Comparison of ENCODE assay signal across 9 mouse cellular contexts in the genomic region with DNA sequence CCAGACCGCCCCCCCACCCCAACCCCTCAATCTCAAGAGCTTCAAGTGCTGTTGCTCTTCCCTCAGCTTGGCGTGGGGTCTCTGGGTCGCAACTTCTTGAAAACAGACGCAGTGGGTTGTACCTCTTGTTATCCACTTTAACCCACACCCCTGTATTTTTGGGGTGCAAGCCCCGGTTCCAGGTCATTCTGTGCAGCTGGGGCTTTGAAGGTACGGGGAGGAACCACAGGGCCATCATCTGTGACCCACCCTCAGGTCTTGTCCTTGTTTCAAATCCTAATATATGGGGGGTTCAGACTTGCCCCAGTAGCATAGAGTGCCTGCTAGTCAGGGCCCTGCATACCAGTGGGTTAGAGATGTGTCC. TPM values are rescaled to one million over a fixed set of nuclear protein-coding genes. Genes with fewer than 3 reads are reported as not detected.
A peak's percentile ranks its signal among the peaks of the same experiment; 100 is the strongest.
DNase-seq lines count a peak whose midpoint lies in the region; ATAC-seq lines count a peak whose summit lies in the region.
"Had no signal": no experiment of that assay in that cellular context is flagged by ENCODE, and none has a peak within 500 bp of the region (broad histone marks: within the 10 kb centered on the region; RNA-seq: fewer than 3 reads in every experiment).

No protein-coding gene starts in this region.

- ATAC-seq in heart, embryonic 13.5 days (ENCODE audit: extremely low read depth, insufficient number of reproducible peaks, low FRiP score, low TSS enrichment) = no peak
- no peak for ATAC-seq in embryonic facial prominence, embryonic 13.5 days (ENCODE audit: insufficient number of reproducible peaks, insufficient read depth, low FRiP score, low TSS enrichment, low read depth)
- no peak for ATAC-seq in hindbrain, embryonic 15.5 days (ENCODE audit: low FRiP score, low read depth)
- no peak for ATAC-seq in midbrain, embryonic 13.5 days

- peaks cover 7% of the 10 kb centered on the region; the same call in 1 of the 2 replicates for H3K27me3 ChIP-seq in heart, embryonic 13.5 days (replicated peaks)
- H3K27me3 ChIP-seq in embryonic facial prominence, embryonic 13.5 days = no peaks in the 10 kb centered on the region
- no peaks in the 10 kb centered on the region for H3K27me3 ChIP-seq in hindbrain, embryonic 15.5 days
- no peaks in the 10 kb centered on the region for H3K27me3 ChIP-seq in midbrain, embryonic 13.5 days

- DNase-seq in heart, postnatal 4 days = no peak
- no peak for DNase-seq in spleen, postnatal 4 days (ENCODE audit: low spot score in 2 of 2)
- no peak for DNase-seq in spleen, adult 18-20 months
- DNase-seq in layer of hippocampus, adult 8-10 months (ENCODE audit: low spot score in 2 of 2) = no peak
- DNase-seq: lung, postnatal 36 days had no signal

- H3K9me3 ChIP-seq in heart, embryonic 13.5 days = no peaks in the 10 kb centered on the region
- no peaks in the 10 kb centered on the region for H3K9me3 ChIP-seq in embryonic facial prominence, embryonic 13.5 days
- H3K9me3 ChIP-seq in hindbrain, embryonic 15.5 days = no peaks in the 10 kb centered on the region
- H3K9me3 ChIP-seq in midbrain, embryonic 13.5 days = no peaks in the 10 kb centered on the region

- H3K36me3 ChIP-seq in heart, embryonic 13.5 days = no peaks in the 10 kb centered on the region
- no peaks in the 10 kb centered on the region for H3K36me3 ChIP-seq in embryonic facial prominence, embryonic 13.5 days
- H3K36me3 ChIP-seq in hindbrain, embryonic 15.5 days = no peaks in the 10 kb centered on the region
- no peaks in the 10 kb centered on the region for H3K36me3 ChIP-seq in midbrain, embryonic 13.5 days

- WGBS in heart, embryonic 13.5 days = 14% methylated on average over 6 of the region's 6 CpGs
- WGBS in embryonic facial prominence, embryonic 13.5 days = 20% methylated on average over 6 of the region's 6 CpGs
- 9% methylated on average over 6 of the region's 6 CpGs for WGBS in hindbrain, embryonic 15.5 days
- WGBS in midbrain, embryonic 13.5 days = 11% methylated on average over 6 of the region's 6 CpGs

- H3K9ac ChIP-seq in heart, embryonic 13.5 days = peak overlapping the region; percentile 78
- peak overlapping the region; percentile 59 for H3K9ac ChIP-seq in embryonic facial prominence, embryonic 13.5 days
- H3K9ac ChIP-seq in hindbrain, embryonic 15.5 days = peak overlapping the region; percentile 47
- peak overlapping the region; percentile 52 for H3K9ac ChIP-seq in midbrain, embryonic 13.5 days (replicated peaks)

- peak overlapping the region; percentile 73 for H3K4me2 ChIP-seq in heart, embryonic 13.5 days
- H3K4me2 ChIP-seq in embryonic facial prominence, embryonic 13.5 days = peak overlapping the region; percentile 59
- peak overlapping the region; percentile 59 for H3K4me2 ChIP-seq in hindbrain, embryonic 15.5 days
- peak overlapping the region; percentile 59 for H3K4me2 ChIP-seq in midbrain, embryonic 13.5 days (replicated peaks)

- peak overlapping the region; percentile 49 for H3K4me3 ChIP-seq in heart, embryonic 13.5 days
- peak overlapping the region; percentile 36 for H3K4me3 ChIP-seq in embryonic facial prominence, embryonic 13.5 days
- peak overlapping the region; percentile 41 for H3K4me3 ChIP-seq in hindbrain, embryonic 15.5 days
- peak overlapping the region; percentile 40 for H3K4me3 ChIP-seq in midbrain, embryonic 13.5 days (replicated peaks)

- H3K4me1 ChIP-seq in heart, embryonic 13.5 days = peaks cover 86% of the 10 kb centered on the region
- H3K4me1 ChIP-seq in embryonic facial prominence, embryonic 13.5 days = peaks cover 95% of the 10 kb centered on the region
- H3K4me1 ChIP-seq in hindbrain, embryonic 15.5 days (replicated peaks) = peaks cover 95% of the 10 kb centered on the region
- peaks cover 88% of the 10 kb centered on the region for H3K4me1 ChIP-seq in midbrain, embryonic 13.5 days (replicated peaks)

- no peak overlapping the region for H3K27ac ChIP-seq in heart, embryonic 13.5 days (replicated peaks)
- peak overlapping the region; percentile 16; the same call in 1 of the 2 replicates for H3K27ac ChIP-seq in embryonic facial prominence, embryonic 13.5 days
- H3K27ac ChIP-seq in hindbrain, embryonic 15.5 days (replicated peaks) = peak overlapping the region; percentile 64
- peak overlapping the region; percentile 69 for H3K27ac ChIP-seq in midbrain, embryonic 13.5 days

RNA-seq across cellular contexts. Expression of gene Dlg4, which starts 7.4 kb away (rescaled TPM):
- 4.7 and 5.1 TPM in 2 replicates for polyA plus RNA-seq in heart, embryonic 13.5 days (2015; fragmentation: Nextera tagmentation; extraction: Ambion mirVana)
- total RNA-seq in heart, postnatal 4 days (2021) = 10 to 100 TPM; 13.2 to 15.5 TPM
- 13.1 and 13.5 TPM in 2 replicates for polyA plus RNA-seq in embryonic facial prominence, embryonic 13.5 days (2015; fragmentation: Nextera tagmentation; extraction: Ambion mirVana)
- polyA plus RNA-seq in hindbrain, embryonic 15.5 days (2015; fragmentation: Nextera tagmentation; extraction: Ambion mirVana) = 23.8 and 24.1 TPM in 2 replicates
- 34.9 and 37.2 TPM in 2 replicates for polyA plus RNA-seq in midbrain, embryonic 13.5 days (2015; fragmentation: Nextera tagmentation; extraction: Ambion mirVana)
- total RNA-seq in layer of hippocampus, adult 8-10 months (2022) = 100 to 1,000 TPM; 730 to 858 (median 789) TPM

RNA-seq across cellular contexts. Expression of gene Acadvl, which starts 8.9 kb away (rescaled TPM):
- 131 and 140 TPM in 2 replicates for polyA plus RNA-seq in heart, embryonic 13.5 days (2015; fragmentation: Nextera tagmentation; extraction: Ambion mirVana)
- total RNA-seq in heart, postnatal 4 days (2021) = 100 to 1,000 TPM; 862 to 957 TPM
- 78.2 and 82.3 TPM in 2 replicates for polyA plus RNA-seq in embryonic facial prominence, embryonic 13.5 days (2015; fragmentation: Nextera tagmentation; extraction: Ambion mirVana)
- 58.0 and 62.2 TPM in 2 replicates for polyA plus RNA-seq in hindbrain, embryonic 15.5 days (2015; fragmentation: Nextera tagmentation; extraction: Ambion mirVana)
- 48.4 and 51.7 TPM in 2 replicates for polyA plus RNA-seq in midbrain, embryonic 13.5 days (2015; fragmentation: Nextera tagmentation; extraction: Ambion mirVana)
- 10 to 100 TPM; 60.3 to 69.1 (median 64.8) TPM for total RNA-seq in layer of hippocampus, adult 8-10 months (2022)

RNA-seq across cellular contexts. Expression of gene Dvl2, which starts 23.7 kb away (rescaled TPM):
- 20.7 and 22.0 TPM in 2 replicates for polyA plus RNA-seq in heart, embryonic 13.5 days (2015; fragmentation: Nextera tagmentation; extraction: Ambion mirVana)
- 10 to 100 TPM; 13.1 to 14.0 TPM for total RNA-seq in heart, postnatal 4 days (2021)
- 55.0 and 56.8 TPM in 2 replicates for polyA plus RNA-seq in embryonic facial prominence, embryonic 13.5 days (2015; fragmentation: Nextera tagmentation; extraction: Ambion mirVana)
- polyA plus RNA-seq in hindbrain, embryonic 15.5 days (2015; fragmentation: Nextera tagmentation; extraction: Ambion mirVana) = 26.4 and 28.7 TPM in 2 replicates
- polyA plus RNA-seq in midbrain, embryonic 13.5 days (2015; fragmentation: Nextera tagmentation; extraction: Ambion mirVana) = 27.6 and 35.4 TPM in 2 replicates
- total RNA-seq in layer of hippocampus, adult 8-10 months (2022) = 10 to 100 TPM; 35.4 to 54.0 (median 41.6) TPM

RNA-seq across cellular contexts. Expression of gene Phf23, which starts 28.6 kb away (rescaled TPM):
- polyA plus RNA-seq in heart, embryonic 13.5 days (2015; fragmentation: Nextera tagmentation; extraction: Ambion mirVana) = 43.8 and 47.9 TPM in 2 replicates
- 10 to 100 TPM; 25.0 to 30.3 TPM for total RNA-seq in heart, postnatal 4 days (2021)
- 87.8 and 93.3 TPM in 2 replicates for polyA plus RNA-seq in embryonic facial prominence, embryonic 13.5 days (2015; fragmentation: Nextera tagmentation; extraction: Ambion mirVana)
- 56.1 and 62.2 TPM in 2 replicates for polyA plus RNA-seq in hindbrain, embryonic 15.5 days (2015; fragmentation: Nextera tagmentation; extraction: Ambion mirVana)
- 74.2 and 82.2 TPM in 2 replicates for polyA plus RNA-seq in midbrain, embryonic 13.5 days (2015; fragmentation: Nextera tagmentation; extraction: Ambion mirVana)
- total RNA-seq in layer of hippocampus, adult 8-10 months (2022) = 10 to 100 TPM; 45.2 to 59.7 (median 49.7) TPM

RNA-seq across cellular contexts. Expression of gene Asgr1, which starts 29.8 kb away (rescaled TPM):
- 0.24 TPM in 1 of 2 replicates, not detected in the other for polyA plus RNA-seq in heart, embryonic 13.5 days (2015; fragmentation: Nextera tagmentation; extraction: Ambion mirVana)
- not detected for total RNA-seq in heart, postnatal 4 days (2021)
- 0.24 and 0.47 TPM in 2 replicates for polyA plus RNA-seq in embryonic facial prominence, embryonic 13.5 days (2015; fragmentation: Nextera tagmentation; extraction: Ambion mirVana)
- polyA plus RNA-seq in hindbrain, embryonic 15.5 days (2015; fragmentation: Nextera tagmentation; extraction: Ambion mirVana) = 2.8 and 4.7 TPM in 2 replicates
- polyA plus RNA-seq in midbrain, embryonic 13.5 days (2015; fragmentation: Nextera tagmentation; extraction: Ambion mirVana) = 0.97 and 1.1 TPM in 2 replicates
- 1 to 10 TPM in 1 of 4 experiments, under 1 TPM in 3; 0.79 to 3.0 (median 0.90) TPM for total RNA-seq in layer of hippocampus, adult 8-10 months (2022)
